Mouse (Mus musculus): ENCODE data around the gene Myh10.

Myh10 gene

DNA sequence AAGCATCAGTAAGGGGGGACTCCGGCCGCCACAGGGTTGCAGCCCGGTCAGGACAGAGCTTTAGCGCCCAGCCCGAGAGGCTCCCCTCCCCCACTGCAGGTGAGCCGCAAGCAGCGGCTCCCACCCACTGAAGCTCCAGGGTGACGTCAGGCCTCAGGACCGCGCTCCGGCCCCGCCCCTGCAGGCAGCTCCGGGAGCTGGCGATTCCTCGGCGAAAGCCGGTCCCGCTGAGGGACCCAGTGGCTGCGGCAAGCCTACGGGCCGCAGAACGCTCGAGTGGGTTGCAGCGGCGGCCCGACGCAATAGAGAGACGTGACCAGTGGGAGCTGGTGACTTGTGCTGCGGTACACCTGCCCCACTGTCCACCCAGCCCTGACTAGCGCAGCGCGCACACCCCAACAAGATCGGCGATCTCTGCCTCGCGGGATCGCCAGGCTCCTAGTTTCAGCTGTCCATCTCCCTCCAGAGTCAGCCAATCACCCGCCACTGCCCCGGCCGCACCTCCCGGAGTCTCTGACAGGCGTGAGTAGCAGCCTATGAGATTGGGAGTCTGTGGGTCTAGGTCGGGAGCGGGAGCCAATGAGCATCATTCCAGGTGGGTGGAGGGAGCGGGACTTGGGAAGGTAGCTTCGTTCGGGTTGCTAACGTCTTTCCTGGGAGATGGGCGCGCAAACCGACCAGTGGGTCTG lies at the start of gene Myh10:
Myh10 (plus strand) TSS at position 239 of the 689 bp plus-strand sequence.
- DNase-seq: peak; percentile 99

DNA sequence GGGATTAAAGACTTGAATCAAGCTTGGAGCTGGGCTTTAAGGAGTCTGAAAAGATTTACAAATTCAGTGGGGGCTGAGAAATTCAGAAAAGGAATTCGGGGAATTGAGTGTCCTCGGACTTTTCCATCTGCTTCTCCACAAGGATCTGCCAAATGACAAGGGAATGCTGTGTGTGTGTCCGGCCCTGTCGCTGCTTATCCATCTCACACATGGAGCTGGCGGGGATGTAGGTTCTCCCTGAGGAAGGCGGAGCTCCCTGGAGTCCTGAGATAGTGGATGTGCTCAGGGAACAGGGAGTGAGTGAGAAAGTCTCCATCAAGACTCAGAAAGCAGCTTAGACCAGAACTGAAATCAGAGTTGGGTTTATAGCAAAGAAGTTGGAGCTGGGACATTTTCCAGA lies 46.6 kb upstream of the Myh10 start:
- peak; percentile 12 to 53 for DNase-seq

DNA sequence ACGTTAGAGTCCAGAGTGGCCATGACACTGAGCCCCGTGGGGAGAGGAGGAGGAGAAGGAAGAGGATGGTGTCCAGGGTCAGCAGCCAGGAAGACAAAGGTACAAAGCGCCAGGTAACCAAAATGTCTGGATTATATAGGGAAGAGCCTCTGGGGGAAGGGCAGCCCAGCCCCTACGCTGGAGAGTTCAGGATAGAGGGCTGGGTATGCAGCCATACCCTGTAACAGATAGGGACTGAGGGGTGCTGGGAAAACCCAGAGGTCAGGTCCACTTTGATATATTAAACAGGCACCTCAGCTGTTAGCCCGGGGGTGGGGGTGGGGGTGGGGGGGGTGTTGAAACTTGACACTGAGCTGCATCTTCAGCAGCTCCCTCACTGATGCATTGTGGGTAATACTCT lies 43.6 kb upstream of the Myh10 start:
- no peak for DNase-seq

DNA sequence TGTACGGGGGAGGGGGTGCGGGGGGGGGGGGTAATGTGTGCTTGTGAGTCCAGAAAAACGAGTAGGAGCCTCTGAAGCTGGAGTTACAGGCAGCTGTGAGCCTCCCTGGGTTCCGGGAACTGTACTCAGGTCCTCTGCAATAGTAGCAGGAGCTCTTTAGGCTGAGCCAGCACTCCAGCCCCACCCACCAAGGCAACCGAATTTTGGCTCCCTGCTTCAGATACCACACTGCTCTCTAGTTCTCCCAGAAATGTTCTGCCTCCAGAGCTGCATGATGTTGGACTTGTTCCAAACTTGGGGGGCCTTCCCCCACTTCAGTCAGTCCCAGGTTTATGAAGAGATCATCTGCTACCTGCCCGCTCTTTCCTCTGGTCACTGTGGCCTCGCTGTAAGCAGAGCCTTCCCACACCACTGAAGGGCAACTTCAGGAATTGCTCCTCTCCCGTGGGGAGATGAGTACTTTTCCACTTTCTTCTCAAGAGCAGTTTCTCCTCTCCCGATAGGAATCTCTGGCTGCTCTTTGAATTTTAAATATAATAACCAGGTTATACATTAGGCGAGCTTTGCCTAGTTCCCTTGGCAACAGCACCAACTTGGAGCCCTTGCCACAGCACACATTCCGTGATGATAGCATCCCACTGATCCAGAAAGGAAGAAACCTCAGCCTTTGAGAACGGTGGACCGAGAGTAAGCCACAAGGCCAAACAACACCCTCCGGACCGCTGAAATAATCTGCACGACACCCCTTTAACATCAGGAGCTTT lies 42.8 kb upstream of the Myh10 start:
- DNase-seq: no peak

DNA sequence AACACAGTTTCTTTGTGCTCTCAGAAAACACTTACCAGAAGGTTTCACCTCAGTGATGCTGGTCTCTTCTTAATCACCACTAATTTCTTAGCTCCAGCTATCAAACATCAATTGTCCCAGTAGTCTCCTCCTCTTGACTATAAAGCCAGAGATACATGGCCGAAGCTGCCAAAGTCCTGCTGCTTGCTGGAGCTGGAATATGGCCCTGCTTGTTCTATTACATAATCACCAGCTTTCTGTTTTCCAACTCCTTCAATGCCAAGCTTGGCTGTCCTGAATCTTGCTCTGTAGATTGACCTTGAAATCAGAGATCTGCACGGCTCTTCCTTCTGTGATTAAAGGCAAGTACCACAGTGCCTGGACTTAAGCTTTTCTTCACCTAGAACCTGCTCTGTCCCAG lies 39.8 kb upstream of the Myh10 start:
- DNase-seq: no peak

DNA sequence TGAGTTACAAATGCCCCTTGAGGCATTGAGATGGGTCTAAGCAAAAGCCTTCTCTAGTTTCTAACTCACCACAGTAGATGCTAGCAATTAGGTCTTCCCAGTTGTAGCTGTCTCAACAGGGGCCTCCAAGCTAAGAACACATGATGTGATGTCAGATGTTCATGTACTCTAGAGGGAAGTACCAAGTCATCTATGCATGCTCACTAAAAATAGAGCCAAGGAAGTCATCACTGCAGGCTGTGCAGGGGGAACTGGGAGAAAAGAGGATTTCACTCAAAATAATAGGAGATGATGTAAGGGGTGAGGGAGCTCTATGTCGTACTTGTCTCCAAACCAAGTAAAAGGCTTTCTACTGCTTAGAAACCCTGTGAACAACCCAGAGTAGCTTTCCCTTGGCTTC lies 35.8 kb upstream of the Myh10 start:
- DNase-seq: no peak

DNA sequence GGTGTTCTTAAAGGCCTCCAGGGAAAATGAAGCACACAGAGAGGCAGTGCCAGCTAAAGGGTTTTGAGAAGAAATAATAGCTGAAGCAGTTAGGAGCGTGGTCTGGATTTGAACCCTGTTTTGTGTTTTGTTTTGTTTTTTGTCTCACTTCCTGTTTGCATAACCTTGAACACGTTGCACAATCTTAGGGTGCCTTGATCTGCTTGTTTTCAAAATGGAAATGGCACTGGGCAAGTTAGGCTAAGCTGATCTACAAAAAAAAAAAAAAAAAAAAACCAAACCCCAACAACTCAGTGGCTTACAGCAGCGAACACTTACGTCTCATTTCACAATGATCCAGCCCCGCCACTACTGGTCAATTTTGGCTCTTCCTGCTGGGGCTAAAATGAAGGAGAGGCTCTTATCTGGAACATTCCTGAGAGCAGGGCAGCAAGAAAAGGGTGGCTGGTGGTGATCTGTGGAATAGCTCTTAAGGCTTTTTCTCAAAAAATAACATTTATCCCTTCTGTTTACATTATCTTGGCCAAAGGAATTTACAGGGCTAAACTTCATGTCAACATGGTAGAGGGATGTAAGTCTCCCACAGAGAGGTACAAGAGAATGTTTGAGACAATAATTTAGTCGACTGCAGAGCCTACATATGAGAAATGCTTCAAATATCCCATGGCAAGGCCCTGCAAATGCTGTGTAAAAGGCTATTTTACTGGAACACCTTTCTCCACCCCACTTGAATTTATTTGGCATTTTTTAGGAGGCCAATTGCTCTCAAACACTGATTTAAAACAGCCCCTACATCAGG lies 34.3 kb upstream of the Myh10 start:
- DNase-seq: peak in 1 of 2 experiments; percentile 35

DNA sequence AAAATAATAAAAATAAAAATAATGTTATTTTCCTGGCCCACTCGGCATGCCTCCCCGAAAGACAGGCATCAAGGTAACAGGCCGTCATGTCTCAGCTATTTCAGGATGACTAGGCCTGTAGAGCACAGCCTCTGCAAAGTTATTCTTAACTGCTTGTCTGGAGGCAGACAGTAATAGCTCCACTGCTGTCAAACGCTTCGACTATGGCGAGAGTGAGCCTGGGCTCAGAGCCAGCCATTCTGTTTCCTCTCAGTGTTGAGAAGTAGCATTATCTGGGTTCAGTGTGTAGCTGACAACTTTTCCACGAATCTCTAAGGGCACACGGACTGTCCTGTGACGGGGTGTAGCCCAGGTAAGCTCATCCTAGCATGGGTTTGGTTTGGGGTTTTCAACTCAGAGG lies 33.5 kb upstream of the Myh10 start:
- no peak for DNase-seq

DNA sequence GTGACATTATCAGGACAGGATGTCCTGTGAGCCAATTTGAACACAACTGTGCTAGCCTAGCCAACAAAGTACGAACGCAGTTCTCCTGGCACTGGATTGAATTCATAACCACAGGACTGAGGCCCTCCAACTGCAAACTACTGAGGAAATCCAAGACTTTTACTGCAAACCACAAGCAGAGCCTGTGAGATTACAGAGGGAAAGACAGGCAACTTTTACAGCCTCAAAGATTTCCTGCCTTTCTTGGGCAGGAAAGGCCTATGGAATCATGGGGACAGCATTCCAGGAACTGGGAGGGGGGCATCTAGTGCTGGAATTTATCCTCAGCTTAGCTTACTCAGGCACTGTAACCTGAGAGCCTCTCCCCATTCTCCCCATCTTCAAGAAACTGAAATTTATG lies 26.0 kb upstream of the Myh10 start:
- no peak for DNase-seq

DNA sequence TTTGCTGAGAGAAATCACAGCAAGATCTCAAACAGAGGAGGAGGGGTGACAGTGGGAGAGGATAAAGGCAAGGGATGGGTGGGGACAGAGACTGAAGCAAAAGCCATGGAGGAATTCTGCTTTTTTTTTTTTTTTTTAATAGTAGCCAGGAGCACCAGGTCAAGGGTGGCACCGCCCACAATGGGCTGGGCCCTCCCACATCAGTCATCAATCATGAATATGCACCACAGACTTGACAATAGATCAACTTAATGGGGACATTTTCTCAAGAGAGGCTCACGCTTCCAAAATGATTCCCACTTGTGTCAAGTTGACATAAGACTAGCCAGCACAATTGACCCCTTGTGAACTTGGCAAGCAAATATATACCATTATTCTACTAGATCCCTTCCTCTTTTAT lies 25.1 kb upstream of the Myh10 start:
- no peak for DNase-seq

DNA sequence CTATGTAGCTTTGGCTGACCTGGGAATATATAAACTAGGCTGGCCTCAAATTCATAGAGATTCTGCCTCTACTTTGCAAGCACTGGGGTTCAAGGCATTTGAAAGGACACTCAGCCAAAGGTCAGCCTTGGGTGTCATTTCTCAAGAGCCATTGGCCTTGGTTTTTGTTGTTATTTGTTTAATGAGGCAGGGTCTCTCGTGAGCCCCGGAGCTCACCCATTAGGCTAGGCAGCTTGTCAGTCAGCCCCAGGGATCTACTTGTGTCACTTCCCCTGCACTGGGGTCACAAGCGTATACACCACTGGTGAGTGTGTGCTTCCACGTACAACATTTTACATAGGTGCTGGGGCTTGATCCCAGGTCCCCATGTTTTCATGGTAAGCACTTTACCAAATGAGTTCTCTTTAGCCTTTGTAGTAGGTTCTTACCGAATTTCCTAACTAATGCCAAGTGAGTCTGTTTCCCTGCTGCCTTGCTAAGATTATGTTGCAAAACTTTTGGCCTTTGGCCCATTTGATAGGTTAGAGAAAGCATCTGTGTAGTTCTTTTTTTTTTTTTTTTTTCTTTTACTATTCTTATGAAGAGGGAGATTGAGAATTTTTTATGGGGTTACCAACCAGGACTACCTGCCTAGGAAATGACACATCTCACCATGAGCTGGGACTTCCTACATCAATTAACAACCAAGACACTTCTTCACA lies 18.9 kb upstream of the Myh10 start:
- DNase-seq: peak in 1 of 2 experiments; percentile 67

DNA sequence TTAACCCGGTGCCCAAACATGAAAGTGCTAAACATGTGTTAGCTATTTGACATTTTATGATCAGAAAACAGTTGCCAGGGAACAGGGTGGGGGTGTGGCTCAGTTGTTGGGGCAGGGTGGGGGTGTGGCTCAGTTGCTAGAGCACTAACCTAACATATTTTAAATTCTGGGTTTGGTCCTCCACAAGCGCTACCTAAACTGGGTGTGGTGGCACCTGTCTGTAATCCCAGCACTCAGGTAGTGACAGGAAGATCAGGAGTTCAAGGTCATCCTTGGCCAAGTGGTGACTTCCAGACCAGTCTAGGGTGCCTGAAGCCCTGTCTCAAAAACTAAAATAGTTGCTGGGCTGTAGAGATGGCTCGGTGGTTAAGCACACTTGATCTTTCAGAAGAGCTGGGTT lies 17.3 kb upstream of the Myh10 start:
- DNase-seq: no peak

DNA sequence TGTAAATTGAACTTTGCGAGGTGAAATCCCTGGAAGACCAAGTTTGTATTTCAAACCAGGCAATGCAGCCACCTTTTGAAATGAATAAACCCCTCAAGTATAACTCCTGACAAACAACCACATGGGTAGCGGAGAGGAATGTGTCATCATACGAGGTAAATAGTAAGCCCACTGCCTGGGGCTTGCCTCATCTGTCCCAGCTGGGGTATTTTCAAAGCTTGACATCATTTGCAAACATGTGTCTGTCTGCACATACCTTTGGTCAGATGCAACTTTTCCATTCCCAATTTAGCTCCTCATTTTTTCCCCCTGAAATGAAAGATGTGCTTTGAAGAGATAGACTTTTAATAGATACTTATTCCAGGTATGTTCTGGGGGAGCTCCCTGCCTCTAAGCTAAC lies 16.7 kb upstream of the Myh10 start:
- DNase-seq: no peak

DNA sequence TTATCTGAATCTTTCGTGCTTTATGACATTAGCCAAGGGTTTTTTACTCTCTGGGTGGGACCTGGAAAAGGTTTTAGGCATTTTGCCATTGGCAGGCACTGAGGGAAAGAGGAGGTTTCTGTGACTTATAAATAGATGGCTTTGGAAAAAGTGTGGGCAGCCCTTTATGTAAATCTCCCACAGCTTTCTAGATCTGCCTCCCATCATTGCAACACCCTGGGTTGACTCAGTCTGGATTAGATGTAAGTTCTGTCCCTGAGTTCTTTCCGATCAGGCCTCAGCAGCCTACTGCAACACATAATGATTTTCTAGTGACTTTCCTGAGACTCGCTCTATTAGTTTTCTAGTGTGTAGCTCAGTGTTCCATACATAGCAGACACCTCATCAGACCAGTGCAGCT lies 16.1 kb upstream of the Myh10 start:
- DNase-seq: peak in 1 of 2 experiments; percentile 13

DNA sequence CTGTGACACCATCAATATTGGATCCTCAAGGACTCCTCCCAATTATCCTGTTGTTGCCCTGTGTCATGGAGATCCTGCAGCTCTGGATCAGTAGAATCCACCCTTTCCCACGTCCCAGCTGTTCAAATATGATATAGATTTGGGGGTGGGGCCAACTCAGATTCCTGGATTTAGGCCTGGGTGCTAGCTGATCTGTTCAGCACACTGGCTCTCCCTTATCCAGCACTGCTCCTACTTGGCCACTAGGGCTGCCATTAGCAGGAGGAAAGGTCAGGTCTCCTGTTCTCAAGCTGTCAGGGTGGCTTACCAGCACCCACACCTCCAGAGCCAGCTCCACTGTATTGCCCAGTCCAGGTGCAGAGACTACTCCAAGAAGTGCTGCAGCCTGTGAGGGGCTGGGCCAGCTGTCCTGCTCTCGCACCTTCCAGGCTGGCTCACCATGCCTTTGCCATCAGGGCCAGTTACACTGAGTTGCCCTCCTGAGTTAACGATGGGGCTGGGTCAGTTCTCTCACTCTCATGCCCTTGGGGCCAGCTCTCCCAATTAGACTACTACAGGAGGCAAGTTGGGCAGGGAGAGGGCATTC lies 10.0 kb upstream of the Myh10 start:
- DNase-seq: no peak

DNA sequence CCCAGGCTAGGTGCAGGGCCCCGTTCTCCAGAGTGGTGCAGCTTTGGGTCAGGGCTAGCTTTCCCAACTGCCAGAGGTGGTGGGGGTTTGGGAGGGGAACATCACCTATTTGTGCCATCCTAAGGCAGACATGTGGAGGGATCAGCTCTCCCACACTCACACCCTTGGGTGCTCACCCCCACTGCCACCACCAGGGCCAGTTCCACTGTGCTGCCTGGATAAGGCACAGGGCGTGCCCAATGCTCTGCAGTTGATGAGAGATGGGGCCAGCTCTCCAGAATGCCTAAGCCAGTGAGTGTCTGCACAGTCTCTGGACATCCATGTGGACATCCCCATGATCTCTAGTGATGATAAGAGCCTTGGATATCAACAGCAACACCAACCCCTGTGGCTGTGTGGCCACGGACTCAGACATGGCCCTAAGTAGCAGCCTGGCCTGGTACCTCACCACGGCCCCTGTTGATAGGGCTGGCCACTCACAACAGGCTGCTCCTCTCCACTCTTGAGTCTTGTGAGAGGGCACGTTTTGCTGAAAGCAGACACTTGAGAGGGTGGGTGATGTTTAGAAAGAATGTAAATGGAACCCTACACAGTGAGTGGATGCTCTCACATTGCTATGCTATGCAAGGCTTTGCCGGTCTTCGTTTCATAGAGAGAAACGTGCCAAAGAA lies 9.1 kb upstream of the Myh10 start:
- DNase-seq: no peak

DNA sequence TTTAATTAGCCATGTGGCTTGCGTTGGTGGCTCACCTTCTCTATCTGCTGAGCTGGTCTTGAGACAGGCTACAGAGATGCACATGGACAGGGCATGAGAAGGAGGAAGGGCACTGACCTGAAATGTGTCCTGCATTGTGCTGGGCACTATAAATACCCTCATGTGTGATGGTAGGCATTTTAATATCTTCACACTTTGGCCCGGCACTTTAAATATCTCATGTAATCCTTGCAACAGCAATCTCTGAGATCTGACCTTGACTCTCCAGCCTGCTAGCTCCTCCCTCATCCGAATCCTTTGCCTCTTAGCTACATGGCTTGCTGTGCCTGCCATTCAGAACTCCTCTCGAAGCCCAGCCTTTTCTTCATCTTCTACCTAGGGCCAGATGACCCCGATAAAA lies 5.4 kb upstream of the Myh10 start:
- no peak for DNase-seq

DNA sequence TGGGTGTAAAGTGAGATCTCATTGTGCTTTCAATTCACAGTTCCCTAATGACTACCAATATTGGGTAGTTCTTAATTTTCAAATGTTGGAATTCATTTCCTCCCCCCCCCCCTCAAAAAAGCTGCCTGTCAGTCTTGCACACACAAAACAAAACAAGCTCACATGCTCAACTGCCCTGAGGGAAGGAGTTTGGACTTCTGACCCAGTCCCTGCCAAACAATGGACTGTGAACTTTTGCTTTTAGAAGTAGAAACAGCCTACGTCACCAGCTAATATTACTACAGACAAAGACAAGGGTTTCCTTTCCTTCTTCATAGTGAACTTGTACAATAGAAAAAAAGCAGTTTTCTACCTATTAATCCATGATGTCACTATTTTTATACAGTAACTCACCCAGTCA lies 2.1 kb upstream of the Myh10 start:
- DNase-seq: no peak

DNA sequence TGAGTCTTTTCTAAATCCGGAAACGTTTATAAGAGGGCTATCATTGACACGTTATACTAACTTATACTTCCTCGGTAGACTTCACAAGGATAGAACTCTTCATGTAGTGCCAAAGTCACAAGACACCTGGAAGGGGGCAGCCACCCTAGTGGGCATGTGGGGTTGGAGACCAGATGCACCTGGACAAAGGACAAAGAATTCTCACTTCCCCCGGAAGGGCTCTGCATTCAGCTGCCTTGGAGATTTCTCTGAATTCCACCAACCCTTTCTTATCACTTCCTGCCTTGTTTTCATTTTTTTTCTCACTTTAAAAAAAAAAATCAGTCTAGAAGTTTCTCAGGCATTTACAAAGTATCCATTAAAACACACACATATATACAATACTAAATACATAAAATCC lies 894 bp upstream of the Myh10 start:
- DNase-seq: no peak

DNA sequence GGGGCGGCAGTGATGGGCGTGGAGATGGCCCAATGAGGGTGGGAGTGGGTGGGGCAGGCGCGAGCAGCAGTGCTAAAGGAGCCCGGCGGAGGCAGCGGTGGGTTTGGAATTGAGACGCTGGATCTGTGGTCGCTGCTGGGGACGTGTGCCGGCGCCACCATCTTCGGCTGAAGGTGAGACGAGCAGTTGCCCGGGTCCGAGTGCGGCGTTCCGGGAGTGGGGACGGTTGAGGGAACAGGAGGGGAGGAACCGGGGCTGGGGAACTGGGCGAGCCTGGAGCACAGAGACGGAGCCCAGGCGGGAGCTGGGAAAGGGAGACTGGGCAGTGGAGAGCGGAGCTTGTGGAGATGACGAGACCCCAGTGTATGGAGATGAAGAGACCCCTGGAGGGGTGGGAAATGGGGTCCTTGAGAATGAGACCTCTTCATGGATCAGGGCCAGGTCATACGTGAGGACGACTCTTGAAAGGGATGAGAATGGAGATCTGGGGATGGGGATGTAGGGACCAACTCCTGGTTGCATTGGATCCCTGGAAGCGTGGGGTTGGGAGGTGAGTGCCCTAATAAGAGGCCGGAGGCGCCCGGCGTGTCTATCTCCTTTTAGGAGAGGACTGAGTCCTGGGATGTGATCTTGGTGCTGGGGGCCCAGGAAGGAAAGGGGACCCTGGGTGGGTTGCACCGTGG lies 792 bp downstream of the Myh10 start:
- peak in 1 of 2 experiments; percentile 11 for DNase-seq

DNA sequence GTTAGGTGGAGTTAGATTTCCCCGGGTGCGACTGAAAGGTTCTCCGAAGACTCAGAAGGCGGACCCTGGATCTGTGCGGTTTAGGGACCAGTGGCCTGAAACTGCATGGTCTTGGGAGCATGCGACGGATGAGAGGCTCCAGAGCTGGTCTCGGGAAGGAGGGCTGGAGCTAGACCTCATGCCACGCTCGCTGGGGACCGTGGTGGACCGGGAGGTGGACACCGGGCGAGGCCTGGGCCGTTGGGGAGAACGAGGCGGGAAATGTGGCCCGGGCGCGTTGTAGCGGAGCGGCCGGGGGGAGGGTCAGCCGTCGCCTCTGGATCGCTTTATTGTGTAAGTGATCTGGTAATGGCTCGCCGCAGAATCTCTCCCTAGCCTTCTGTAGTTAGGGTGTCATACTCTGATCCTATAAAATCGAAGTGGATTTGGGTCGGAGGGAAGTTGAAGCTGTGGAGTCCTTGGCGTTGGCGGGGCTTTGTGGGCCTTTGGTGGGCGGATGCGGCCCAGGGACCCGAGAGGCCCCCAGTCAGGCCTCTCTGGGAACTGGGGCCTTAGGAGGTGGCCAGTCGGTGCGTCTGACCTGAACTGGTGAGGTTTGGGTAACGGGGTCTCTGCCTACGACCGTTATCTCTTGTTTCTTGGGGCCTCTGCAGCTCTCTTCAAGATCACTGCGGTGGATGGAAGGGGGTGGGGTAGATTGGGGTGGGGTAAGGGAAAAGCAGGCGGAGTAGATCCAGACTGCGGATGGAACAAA lies 1.5 kb downstream of the Myh10 start:
- peak in 1 of 2 experiments; percentile 18 for DNase-seq

All from lung, adult 18-20 months (tissue).